Mouse (Mus musculus): ENCODE measurements around the gene Fam20b.

The Fam20b gene

GRCm38 (mm10) chr1:156718950-156719805 is at the start of gene Fam20b:
Fam20b (minus strand) TSS chr1:156719086.
- DNase-seq (ENCODE audit: low spot score in 2 of 2) = peak; percentile 94 to 97

DNA sequence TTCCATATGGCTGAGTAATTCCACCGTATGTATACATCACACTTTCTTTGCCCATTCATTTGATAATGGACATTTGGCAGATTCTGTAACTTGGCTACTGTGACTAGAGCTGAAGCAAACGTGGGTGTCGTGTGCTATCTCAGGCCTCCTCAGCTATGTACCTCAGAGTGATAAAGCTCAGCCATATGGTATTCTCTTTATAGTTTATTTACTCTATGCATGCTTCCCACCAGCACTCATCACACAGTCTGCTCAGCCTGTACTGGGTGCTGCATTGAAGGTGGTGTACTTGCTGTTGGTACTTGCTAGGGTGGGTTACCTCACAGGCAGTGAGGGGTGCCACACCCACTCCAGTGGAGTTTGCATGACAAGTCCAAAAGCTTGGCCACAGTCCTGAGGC is 46.4 kb upstream of the Fam20b start:
- DNase-seq (ENCODE audit: low spot score in 2 of 2) = no peak

DNA sequence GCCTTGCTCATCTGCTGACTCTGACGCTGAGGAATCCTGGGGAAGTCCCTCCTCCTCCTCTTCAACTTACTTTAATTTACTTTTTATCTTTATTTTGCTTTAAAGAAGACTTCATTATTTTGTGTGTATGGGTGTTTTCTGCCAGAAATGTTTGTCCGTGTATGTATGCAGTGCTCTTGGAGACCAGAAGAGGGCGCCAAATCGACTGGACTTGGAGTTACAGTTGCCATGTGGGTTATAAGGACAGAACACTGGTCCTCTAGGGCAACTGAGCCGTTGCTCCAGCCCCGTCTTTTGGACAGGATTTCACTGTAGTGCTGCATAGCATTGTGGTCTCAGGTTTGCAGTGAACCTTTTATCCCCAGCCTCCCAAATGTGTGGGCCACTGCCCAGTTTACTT is 45.7 kb upstream of the Fam20b start:
- DNase-seq (ENCODE audit: low spot score in 2 of 2) = no peak

- no peak for DNase-seq (ENCODE audit: low spot score in 2 of 2)
These were observed 44.4 kb upstream of the Fam20b start for GRCm38 (mm10) chr1:156763280-156763679.

GRCm38 (mm10) chr1:156761430-156761801 is 42.5 kb upstream of the Fam20b start:
- DNase-seq (ENCODE audit: low spot score in 2 of 2) = no peak

- DNase-seq (ENCODE audit: low spot score in 2 of 2) = no peak
These were observed 41.9 kb upstream of the Fam20b start for GRCm38 (mm10) chr1:156760549-156761429.

- no peak for DNase-seq (ENCODE audit: low spot score in 2 of 2)
These were observed 39.4 kb upstream of the Fam20b start for GRCm38 (mm10) chr1:156758326-156758725.

DNA sequence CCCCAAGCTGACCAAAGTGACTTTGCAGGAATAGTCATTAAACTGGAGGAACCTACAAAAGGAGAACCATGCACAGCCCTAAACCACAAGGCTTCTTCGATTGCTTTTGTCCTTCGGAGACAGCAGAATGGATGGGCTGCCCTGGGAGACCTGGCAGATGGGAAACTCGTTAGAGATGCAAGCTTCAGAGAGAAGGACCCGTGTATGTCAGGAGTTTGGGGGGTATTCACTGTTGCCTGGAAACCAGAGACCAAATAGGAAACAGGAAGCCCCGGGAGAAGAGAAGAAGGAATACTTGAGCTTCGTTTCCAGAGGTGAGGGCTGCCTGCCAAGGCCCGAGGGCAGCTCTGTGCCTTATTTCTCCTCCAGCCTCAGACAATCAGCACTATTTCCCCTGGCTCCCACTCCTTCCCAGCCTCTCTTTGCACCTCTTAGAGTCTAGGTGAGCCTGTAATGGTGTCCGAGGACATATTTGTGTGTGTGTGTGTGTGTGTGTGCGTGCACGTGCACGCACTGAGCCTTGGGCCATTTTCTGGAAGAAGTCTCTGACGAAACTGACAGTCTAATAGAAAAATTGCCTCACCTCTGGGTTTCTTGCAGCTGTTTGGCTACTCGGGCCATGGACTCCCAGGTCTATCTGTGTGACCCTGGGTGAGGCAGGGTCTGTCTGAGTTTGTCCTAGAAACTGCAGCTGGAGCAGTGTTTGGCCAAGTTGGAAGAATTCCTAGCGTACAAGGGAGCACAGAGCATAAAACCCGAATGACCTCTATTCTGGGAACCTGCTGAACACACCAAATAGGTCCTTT is 35.9 kb upstream of the Fam20b start:
- DNase-seq (ENCODE audit: low spot score in 2 of 2) = peak in 1 of 2 experiments; percentile 17

DNA sequence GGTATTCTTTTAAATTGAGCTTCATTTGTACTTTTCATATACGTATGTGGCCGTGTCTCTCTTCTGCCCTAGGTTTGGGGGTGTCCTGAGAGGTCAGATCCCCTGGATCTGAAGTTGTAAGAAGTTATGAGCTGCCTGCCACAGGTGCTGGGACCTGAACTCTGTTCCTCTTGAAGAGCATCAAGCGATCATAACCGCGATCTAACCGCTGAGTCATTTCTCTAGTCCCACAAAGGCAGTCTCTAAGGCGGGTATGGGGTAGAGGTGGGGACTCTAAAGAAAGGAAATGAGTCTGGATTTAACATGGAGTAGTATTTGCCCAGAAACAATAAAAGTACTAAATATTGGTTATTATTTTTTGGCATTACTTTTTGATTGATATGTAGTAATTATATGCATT is 34.1 kb upstream of the Fam20b start:
- DNase-seq (ENCODE audit: low spot score in 2 of 2) = no peak

GRCm38 (mm10) chr1:156752020-156752724 is 33.3 kb upstream of the Fam20b start:
- DNase-seq (ENCODE audit: low spot score in 2 of 2) = peak; percentile 74 to 83

DNA sequence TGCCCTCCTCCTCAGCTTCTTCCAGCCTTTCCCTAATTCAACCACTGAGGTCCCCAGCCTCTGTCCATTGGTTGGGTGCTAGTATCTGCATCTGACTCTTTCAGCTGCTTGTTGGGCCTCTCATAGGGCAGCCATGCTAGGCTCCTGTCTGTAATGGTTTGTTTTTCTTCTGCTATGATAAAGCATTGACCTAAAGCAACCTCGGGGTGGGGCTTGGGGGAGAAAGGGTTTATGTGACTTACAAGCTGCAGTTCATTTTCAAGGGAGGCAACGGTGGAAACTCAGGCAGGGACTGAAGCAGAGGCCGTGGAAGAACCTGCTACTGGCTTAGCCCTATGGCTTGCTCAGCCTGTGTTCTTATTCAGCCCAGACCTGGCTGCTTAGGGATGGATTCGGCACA is 31.4 kb upstream of the Fam20b start:
- no peak for DNase-seq (ENCODE audit: low spot score in 2 of 2)

DNA sequence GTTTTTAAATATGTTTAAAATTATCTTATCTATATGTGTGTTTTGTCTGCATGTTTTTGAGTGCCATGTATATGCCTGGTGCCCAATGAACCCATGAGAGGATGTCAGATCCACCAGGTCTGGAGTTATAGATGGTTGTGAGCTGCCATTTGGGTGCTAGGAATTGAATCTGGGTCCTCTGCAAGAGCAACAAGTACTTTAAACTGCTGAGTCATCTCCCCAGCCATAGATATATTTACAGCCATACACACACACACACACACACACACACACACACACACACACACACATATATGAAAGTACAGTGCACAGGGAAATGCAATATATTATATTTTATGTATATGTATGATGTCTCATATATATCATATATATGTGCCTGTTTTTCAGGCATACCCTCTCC is 30.2 kb upstream of the Fam20b start:
- no peak for DNase-seq (ENCODE audit: low spot score in 2 of 2)

- DNase-seq (ENCODE audit: low spot score in 2 of 2) = no peak
These were observed 29.6 kb upstream of the Fam20b start for GRCm38 (mm10) chr1:156748435-156749005.

GRCm38 (mm10) chr1:156745188-156745810 is 26.4 kb upstream of the Fam20b start:
- DNase-seq (ENCODE audit: low spot score in 2 of 2) = no peak

GRCm38 (mm10) chr1:156741482-156742411 is 22.9 kb upstream of the Fam20b start:
- DNase-seq (ENCODE audit: low spot score in 2 of 2) = peak; percentile 64 to 67

DNA sequence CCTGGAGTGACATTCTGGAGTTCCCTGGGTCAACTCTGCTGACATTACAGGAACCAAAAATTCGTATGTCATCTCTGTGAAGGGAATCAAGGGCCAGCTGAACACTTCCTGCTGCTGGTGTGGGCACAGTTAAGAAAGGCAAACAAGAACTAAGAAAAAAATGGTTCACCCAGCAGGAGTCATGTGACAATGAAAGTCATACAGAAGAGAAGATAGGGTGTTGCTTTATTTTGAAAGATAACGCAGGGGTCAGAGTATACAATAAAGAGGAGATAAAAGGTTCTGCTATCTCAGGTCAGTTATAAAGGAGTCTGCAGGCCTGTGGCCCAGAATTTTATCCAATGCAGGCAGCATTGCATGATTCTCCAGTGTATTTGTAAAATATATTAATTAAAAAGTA is 16.9 kb upstream of the Fam20b start:
- no peak for DNase-seq (ENCODE audit: low spot score in 2 of 2)

GRCm38 (mm10) chr1:156734019-156734418 is 15.1 kb upstream of the Fam20b start:
- DNase-seq (ENCODE audit: low spot score in 2 of 2) = no peak

DNA sequence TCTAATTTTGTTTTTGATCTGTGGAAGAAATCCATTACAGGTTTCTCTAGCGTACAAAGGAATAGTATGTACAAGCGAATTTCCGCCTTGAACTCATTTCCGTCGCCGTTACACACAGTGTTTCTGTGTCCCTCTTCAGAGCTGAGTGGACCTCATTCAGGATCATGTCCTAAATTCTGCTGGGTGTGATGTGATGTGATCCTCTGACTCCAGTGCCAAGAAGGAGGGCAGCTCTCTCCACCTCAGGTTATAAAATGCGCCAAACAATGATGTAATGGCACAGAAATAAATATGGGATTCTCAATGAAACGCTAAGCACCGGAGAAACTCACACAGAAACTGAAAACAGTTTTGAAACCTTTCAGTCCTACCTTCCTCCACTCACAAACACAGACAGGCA is 14.7 kb upstream of the Fam20b start:
- no peak for DNase-seq (ENCODE audit: low spot score in 2 of 2)

GRCm38 (mm10) chr1:156732996-156733395 is 14.1 kb upstream of the Fam20b start:
- no peak for DNase-seq (ENCODE audit: low spot score in 2 of 2)
